Mouse (Mus musculus) Patski (cell line): ENCODE data around the gene Gpha2. TPM values are rescaled to one million over a fixed set of nuclear protein-coding genes. Genes with fewer than 3 reads are reported as not detected.

ENCODE experiments used
- ATAC-seq: fragments of 100-300 bp; one replicate; pipeline ENCODE4 v1.8.0; 2021
- CTCF ChIA-PET: fragments of 350-600 bp; sonication (Branson Sonifier 250); formaldehyde crosslinking; loops from one replicate; lab custom pipeline; 2022; ENCODE audit warnings: inconsistent platforms; lab: Charles Lee
- POLR2A ChIA-PET: fragments of 350-600 bp; sonication (Branson Sonifier 250); formaldehyde crosslinking; loops from one replicate; lab custom pipeline; 2022; ENCODE audit warnings: antibody characterized with exemption, inconsistent platforms; lab: Charles Lee
- DNase-seq: peaks from one replicate; pipeline ENCODE4 v3.0.0-alpha.2; 2011; ENCODE audit warnings: low read depth, low spot score
- H3K27me3 ChIP-seq: fragments of 371-371 bp; one replicate; pipeline ENCODE4 v1.5.1; 2021
- CTCF ChIP-seq: fragments of 100-300 bp; IDR thresholded peaks from one replicate; pipeline ENCODE4 v1.5.1; 2021
- in situ Hi-C: fragments of 300-500 bp; cut with MboI; formaldehyde crosslinking; loops from 3 replicates; pipeline ENCODE4 v1.11.1; 2018; ENCODE audit warnings: low pct_unique_long_range_greater_than_20kb, mixed read lengths
- polyA plus RNA-seq: library from polyadenylated mRNA; unstranded; gene quantifications from one replicate; pipeline ENCODE4 v1.2.3, GENCODE M21; 2021

Gene Gpha2
- polyA plus RNA-seq = 0.26 TPM

- H3K27me3 ChIP-seq = no peaks in the 10 kb centered on the region
- CTCF ChIA-PET = interaction anchor here (1.2 kb wide), 1 partner anchor 85 kb away, joined by 4 read pairs; the partner anchor contains the start of genes Arl2 and Batf2
- ATAC-seq = no peak
- POLR2A ChIA-PET = interaction anchor here (0.6 kb wide), 1 partner anchor 84 kb away, joined by 3 read pairs; no protein-coding TSS in a partner anchor
- in situ Hi-C loops = no loop called here
- no peak for TF ChIP-seq CTCF
- no peak for DNase-seq
Measured at GRCm38 (mm10) chr19:6226135-6226534, at the start of gene Gpha2. Gene Gpha2, plus strand, starts transcription at chr19:6226380.

- ChIA-PET CTCF (interaction anchor here (1.1 to 1.4 kb wide), 2 partner anchors 10 to 23 kb away, joined by 3 to 4 read pairs; no protein-coding TSS in a partner anchor), POLR2A (no interaction called here)
- no peak for DNase-seq
- peaks cover 9% of the 10 kb centered on the region for H3K27me3 ChIP-seq
- in situ Hi-C loops = no loop called here
- no peak for TF ChIP-seq CTCF
- ATAC-seq = no peak
Measured at GRCm38 (mm10) chr19:6178775-6179174, 47.4 kb upstream of the Gpha2 start.

- peaks cover 9% of the 10 kb centered on the region for H3K27me3 ChIP-seq
- in situ Hi-C loops = no loop called here
- TF ChIP-seq CTCF = no peak
- ATAC-seq = no peak
- no peak for DNase-seq
- CTCF ChIA-PET = no interaction called here
- POLR2A ChIA-PET = no interaction called here
Measured at GRCm38 (mm10) chr19:6181629-6182028, 44.6 kb upstream of the Gpha2 start.

- ATAC-seq = no peak
- ChIA-PET POLR2A (no interaction called here), CTCF (no interaction called here)
- TF ChIP-seq CTCF = no peak
- peaks cover 3% of the 10 kb centered on the region for H3K27me3 ChIP-seq
- in situ Hi-C loops = no loop called here
- no peak for DNase-seq
Measured at GRCm38 (mm10) chr19:6182534-6182933, 43.6 kb upstream of the Gpha2 start.

- ChIA-PET POLR2A (interaction anchor here (0.6 kb wide), 1 partner anchor 30 kb away, joined by 3 read pairs; no protein-coding TSS in a partner anchor), CTCF (no interaction called here)
- in situ Hi-C loops = no loop called here
- no peak for TF ChIP-seq CTCF
- ATAC-seq (no peak), DNase-seq (no peak)
- H3K27me3 ChIP-seq = no peaks in the 10 kb centered on the region
Measured at GRCm38 (mm10) chr19:6184131-6184530, 42.0 kb upstream of the Gpha2 start, which contains the start of gene Majin. Gene Majin, plus strand, starts transcription at chr19:6184388.

- ATAC-seq (no peak), DNase-seq (no peak)
- ChIA-PET CTCF (interaction anchor here (1.2 kb wide), 1 partner anchor 16 kb away, joined by 3 read pairs; no protein-coding TSS in a partner anchor), POLR2A (no interaction called here)
- in situ Hi-C loops = no loop called here
- TF ChIP-seq CTCF = no peak
- H3K27me3 ChIP-seq = peaks cover 13% of the 10 kb centered on the region
Measured at GRCm38 (mm10) chr19:6204265-6204664, 21.9 kb upstream of the Gpha2 start.

- POLR2A ChIA-PET = no interaction called here
- CTCF ChIA-PET = no interaction called here
- no peak for DNase-seq
- peaks cover 3% of the 10 kb centered on the region for H3K27me3 ChIP-seq
- no peak for ATAC-seq
- no peak for TF ChIP-seq CTCF
- in situ Hi-C loops = no loop called here
Measured at GRCm38 (mm10) chr19:6206716-6207115, 19.5 kb upstream of the Gpha2 start.

- no peaks in the 10 kb centered on the region for H3K27me3 ChIP-seq
- ATAC-seq (no peak), DNase-seq (no peak)
- TF ChIP-seq CTCF = no peak
- in situ Hi-C loops = no loop called here
- ChIA-PET POLR2A (interaction anchor here (0.6 kb wide), 1 partner anchor 67 kb away, joined by 3 read pairs; no protein-coding TSS in a partner anchor), CTCF (interaction anchor here (1.2 to 1.9 kb wide), 2 partner anchors 8 to 12 kb away, joined by 3 to 7 read pairs; no protein-coding TSS in a partner anchor)
Measured at GRCm38 (mm10) chr19:6216046-6216705, 10.0 kb upstream of the Gpha2 start.

- ChIA-PET POLR2A (interaction anchor here (1.0 kb wide), 1 partner anchor 10 kb away, joined by 4 read pairs; no protein-coding TSS in a partner anchor), CTCF (interaction anchor here (1.4 kb wide), 1 partner anchor 10 kb away, joined by 3 read pairs; no protein-coding TSS in a partner anchor)
- H3K27me3 ChIP-seq = no peaks in the 10 kb centered on the region
- in situ Hi-C loops = no loop called here
- ATAC-seq = no peak
- no peak for DNase-seq
- no peak for TF ChIP-seq CTCF
Measured at GRCm38 (mm10) chr19:6218606-6219005, 7.6 kb upstream of the Gpha2 start.

GRCm38 (mm10) chr19:6226763-6227162 is 583 bp downstream of the Gpha2 start:
- POLR2A ChIA-PET = no interaction called here
- DNase-seq (no peak), ATAC-seq (no peak)
- no peaks in the 10 kb centered on the region for H3K27me3 ChIP-seq
- in situ Hi-C loops = no loop called here
- TF ChIP-seq CTCF = no peak
- CTCF ChIA-PET = no interaction called here

GRCm38 (mm10) chr19:6227864-6228263 is 1.7 kb downstream of the Gpha2 start:
- DNase-seq = no peak
- ChIA-PET POLR2A (interaction anchor here (0.7 to 1.8 kb wide), 4 partner anchors 9 to 161 kb away, joined by 3 to 4 read pairs (median 4); no protein-coding TSS in a partner anchor), CTCF (interaction anchor here (1.0 to 1.9 kb wide), 2 partner anchors 9 to 11 kb away, joined by 3 to 7 read pairs; no protein-coding TSS in a partner anchor)
- in situ Hi-C loops = no loop called here
- no peaks in the 10 kb centered on the region for H3K27me3 ChIP-seq
- TF ChIP-seq CTCF = no peak
- no peak for ATAC-seq
